In genomic region chr4:108165152-108165895, GRCm38 (mm10) we compare ENCODE assay signal across 7 mouse cellular contexts. TPM values are rescaled to one million over a fixed set of nuclear protein-coding genes. Genes with fewer than 3 reads are reported as not detected.
A peak's percentile ranks its signal among the peaks of the same experiment; 100 is the strongest.
DNase-seq lines count a peak whose midpoint lies in the region; ATAC-seq and TF ChIP-seq lines count a peak whose summit lies in the region.

Gene Echdc2, plus strand, starts transcription at chr4:108165437.

- no peaks in the 10 kb centered on the region for H3K36me3 ChIP-seq in hindbrain, embryonic 11.5 days (ENCODE audit: control insufficient read depth, insufficient read depth, low read length)
- no peaks in the 10 kb centered on the region for H3K36me3 ChIP-seq in midbrain, embryonic 10.5 days
- no peaks in the 10 kb centered on the region for H3K36me3 ChIP-seq in stomach, embryonic 15.5 days

- peak; percentile 55 for ATAC-seq in frontal cortex, adult (ENCODE audit: low TSS enrichment)
- ATAC-seq in hindbrain, embryonic 11.5 days (ENCODE audit: low FRiP score) = peak; percentile 38; the same call in 1 of the 2 replicates
- ATAC-seq in stomach, embryonic 15.5 days (ENCODE audit: insufficient read depth, low FRiP score, low read depth) = peak; percentile 43; the same call in 1 of the 2 replicates

- H3K27me3 ChIP-seq in cerebellum, adult 2 months (ENCODE audit: control insufficient read depth, insufficient read depth, low read length) = no peaks in the 10 kb centered on the region
- no peaks in the 10 kb centered on the region; the same call in 1 of the 2 replicates for H3K27me3 ChIP-seq in hindbrain, embryonic 11.5 days (ENCODE audit: control insufficient read depth, insufficient read depth, low read length)
- H3K27me3 ChIP-seq in midbrain, embryonic 10.5 days (ENCODE audit: low read depth, poor library complexity, severe bottlenecking) = peaks cover 20% of the 10 kb centered on the region
- H3K27me3 ChIP-seq in stomach, embryonic 15.5 days (replicated peaks) = no peaks in the 10 kb centered on the region

- no peaks in the 10 kb centered on the region for H3K4me1 ChIP-seq in cerebellum, adult 2 months (ENCODE audit: control insufficient read depth, insufficient read depth, low read length)
- H3K4me1 ChIP-seq in hindbrain, embryonic 11.5 days (replicated peaks; ENCODE audit: control insufficient read depth, insufficient read depth, low read length) = no peaks in the 10 kb centered on the region
- H3K4me1 ChIP-seq in midbrain, embryonic 10.5 days = peaks cover 12% of the 10 kb centered on the region
- H3K4me1 ChIP-seq in stomach, embryonic 15.5 days = no peaks in the 10 kb centered on the region

- peak within 1 kb of the TSS; percentile 94 for H3K4me2 ChIP-seq in hindbrain, embryonic 11.5 days (replicated peaks; ENCODE audit: low read depth, low read length)
- peak within 1 kb of the TSS; percentile 95 for H3K4me2 ChIP-seq in stomach, embryonic 15.5 days

- no peak for TF ChIP-seq POLR2A in cerebellum, adult 2 months (IDR thresholded peaks at IDR 0.05; ENCODE audit: borderline replicate concordance, insufficient read depth, low read length)

- WGBS in cerebellum, adult 2 months = under 1% methylated on average over 43 of the region's 43 CpGs
- under 1% methylated on average over 43 of the region's 43 CpGs for WGBS in hindbrain, embryonic 11.5 days
- 2% methylated on average over 43 of the region's 43 CpGs for WGBS in midbrain, embryonic 10.5 days
- under 1% methylated on average over 43 of the region's 43 CpGs for WGBS in stomach, embryonic 15.5 days

- H3K4me3 ChIP-seq in cerebellum, adult 2 months (replicated peaks; ENCODE audit: insufficient read depth, low read depth, low read length) = peak within 1 kb of the TSS; percentile 78
- peak within 1 kb of the TSS; percentile 50 for H3K4me3 ChIP-seq in hindbrain, embryonic 11.5 days (ENCODE audit: low read depth, low read length)
- H3K4me3 ChIP-seq in midbrain, embryonic 10.5 days = peak within 1 kb of the TSS; percentile 58
- H3K4me3 ChIP-seq in stomach, embryonic 15.5 days (replicated peaks) = peak within 1 kb of the TSS; percentile 66

- no peak within 1 kb of the TSS for H3K27ac ChIP-seq in cerebellum, adult 2 months (ENCODE audit: insufficient read depth, low read length)
- H3K27ac ChIP-seq in hindbrain, embryonic 11.5 days (ENCODE audit: low read depth, low read length) = no peak within 1 kb of the TSS
- peak within 1 kb of the TSS; percentile 56 for H3K27ac ChIP-seq in midbrain, embryonic 10.5 days (replicated peaks)
- no peak within 1 kb of the TSS for H3K27ac ChIP-seq in stomach, embryonic 15.5 days

- DNase-seq in adipocyte (ENCODE audit: low spot score) = peak; percentile 73
- DNase-seq in cerebellum, adult 2 months = peak; percentile 58 to 65
- peak; percentile 74 for DNase-seq in hindbrain, embryonic 11.5 days (ENCODE audit: low spot score)
- peak; percentile 16 to 19 for DNase-seq in layer of hippocampus, postnatal 25 days (ENCODE audit: extremely low spot score in 1 of 2, low spot score in 1 of 2)
- DNase-seq in midbrain, embryonic 10.5 days (ENCODE audit: low spot score) = peak; percentile 71

- peak within 1 kb of the TSS; percentile 60 for H3K9ac ChIP-seq in hindbrain, embryonic 11.5 days (ENCODE audit: low read depth, low read length)
- H3K9ac ChIP-seq in stomach, embryonic 15.5 days = peak within 1 kb of the TSS; percentile 62

- H3K9me3 ChIP-seq in hindbrain, embryonic 11.5 days (ENCODE audit: control insufficient read depth, low read length) = no peaks in the 10 kb centered on the region
- H3K9me3 ChIP-seq in midbrain, embryonic 10.5 days (replicated peaks) = no peaks in the 10 kb centered on the region
- no peaks in the 10 kb centered on the region for H3K9me3 ChIP-seq in stomach, embryonic 15.5 days

- peak; percentile 20; the same call in 1 of the 2 replicates for TF ChIP-seq CTCF in cerebellum, adult 2 months (IDR thresholded peaks at IDR 0.05; ENCODE audit: borderline replicate concordance, insufficient read depth, low read depth, low read length)

RNA-seq across cellular contexts. Expression of gene Echdc2, which starts in this region (rescaled TPM):
- polyA plus RNA-seq in cerebellum, adult 2 months (2012; rRNA removed) = 62.7 and 78.7 TPM in 2 replicates
- 13.1 and 14.7 TPM in 2 replicates for polyA plus RNA-seq in hindbrain, embryonic 11.5 days (2014; fragmentation: Nextera tagmentation; extraction: Ambion mirVana)
- total RNA-seq in layer of hippocampus, postnatal 25 days (2021) = 10 to 100 TPM; 16.7 to 18.5 TPM
- 16.4 and 18.3 TPM in 2 replicates for polyA plus RNA-seq in midbrain, embryonic 10.5 days (2016; fragmentation: Nextera tagmentation; extraction: Ambion mirVana)
- polyA plus RNA-seq in stomach, embryonic 15.5 days (2015; fragmentation: Nextera tagmentation; extraction: Ambion mirVana) = 36.2 and 41.2 TPM in 2 replicates

Comparison
In these comparisons a context has a peak if more than half of its experiments do, and no peak if none do; other contexts are left out.
1. DNase-seq: peak in every context shown above with its lines; median percentile 74 in hindbrain, embryonic 11.5 days; 73 in adipocyte; 71 in midbrain, embryonic 10.5 days; 62 in cerebellum, adult 2 months; 18 in layer of hippocampus, postnatal 25 days.